In genomic region chr16:17510143-17510542, GRCm38 (mm10) we compare ENCODE assay signal across 12 mouse cellular contexts. TPM values are rescaled to one million over a fixed set of nuclear protein-coding genes. Genes with fewer than 3 reads are reported as not detected.
DNase-seq lines count a peak whose midpoint lies in the region; ATAC-seq and TF ChIP-seq lines count a peak whose summit lies in the region.
"Had no signal": no experiment of that assay in that cellular context is flagged by ENCODE, and none has a peak within 500 bp of the region (broad histone marks: within the 10 kb centered on the region; RNA-seq: fewer than 3 reads in every experiment).

No protein-coding gene starts in this region.

- no peaks in the 10 kb centered on the region for H3K27me3 ChIP-seq in heart, embryonic 14.5 days (ENCODE audit: control insufficient read depth, insufficient read depth, low read length)
- H3K27me3 ChIP-seq in MEL (ENCODE audit: control insufficient read depth in 1 of 2, insufficient read depth in 2 of 2, low read length in 2 of 2) = peaks cover 0 to 2% of the 10 kb centered on the region in 2 experiments; a peak in 2 of 4 replicates
- no peaks in the 10 kb centered on the region for H3K27me3 ChIP-seq in hindbrain, embryonic 11.5 days (ENCODE audit: control insufficient read depth, insufficient read depth, low read length)
- H3K27me3 ChIP-seq in midbrain, embryonic 10.5 days (ENCODE audit: low read depth, poor library complexity, severe bottlenecking) = no peaks in the 10 kb centered on the region

- no peak for ATAC-seq in heart, embryonic 14.5 days (ENCODE audit: insufficient number of reproducible peaks, insufficient read depth, low FRiP score, low read depth)
- ATAC-seq in hindbrain, embryonic 11.5 days (ENCODE audit: low FRiP score) = no peak

- TF ChIP-seq POLR2A in MEL (IDR thresholded peaks at IDR 0.05; ENCODE audit: control insufficient read depth in 1 of 2, insufficient read depth in 1 of 2, low read depth in 1 of 2, low read length in 2 of 2, poor library complexity in 1 of 2) = no peak

- H3K27ac ChIP-seq in heart, embryonic 14.5 days (replicated peaks in 1 of 2; ENCODE audit: control insufficient read depth in 1 of 2, insufficient read depth in 1 of 2, low read depth in 2 of 2, low read length in 2 of 2) = no peak overlapping the region
- H3K27ac ChIP-seq in MEL (ENCODE audit: control insufficient read depth, low read depth, low read length) = no peak overlapping the region
- H3K27ac ChIP-seq in hindbrain, embryonic 11.5 days (ENCODE audit: low read depth, low read length) = no peak overlapping the region
- no peak overlapping the region for H3K27ac ChIP-seq in midbrain, embryonic 10.5 days (replicated peaks)

- peak overlapping the region; percentile 76 for H3K4me2 ChIP-seq in heart, embryonic 14.5 days (ENCODE audit: low read length)
- peak overlapping the region; percentile 67; the same call in 1 of the 2 replicates for H3K4me2 ChIP-seq in hindbrain, embryonic 11.5 days (replicated peaks; ENCODE audit: low read depth, low read length)

- no peak for TF ChIP-seq RAD21 in MEL (IDR thresholded peaks at IDR 0.05; ENCODE audit: low read depth, low read length)

- TF ChIP-seq CTCF in MEL (IDR thresholded peaks at IDR 0.05 in 2 of 3, conservative IDR thresholded peaks at IDR 0.05 in 1 of 3; ENCODE audit: control insufficient read depth in 1 of 3, insufficient read depth in 1 of 3, low read depth in 2 of 3, low read length in 3 of 3, poor library complexity in 1 of 3, severe bottlenecking in 1 of 3) = no peak

- peaks cover 4 to 11% of the 10 kb centered on the region in 2 experiments for H3K4me1 ChIP-seq in heart, embryonic 14.5 days (ENCODE audit: control insufficient read depth in 2 of 2, insufficient read depth in 2 of 2, low read length in 2 of 2)
- H3K4me1 ChIP-seq in MEL (ENCODE audit: control insufficient read depth in 1 of 2, insufficient read depth in 2 of 2, low read length in 2 of 2) = peaks cover 9 to 15% of the 10 kb centered on the region in 2 experiments
- H3K4me1 ChIP-seq in hindbrain, embryonic 11.5 days (replicated peaks; ENCODE audit: control insufficient read depth, insufficient read depth, low read length) = no peaks in the 10 kb centered on the region
- peaks cover 17% of the 10 kb centered on the region for H3K4me1 ChIP-seq in midbrain, embryonic 10.5 days

- DNase-seq in heart, adult 8-10 months (ENCODE audit: low spot score) = no peak
- no peak for DNase-seq in MEL (ENCODE audit: low read depth, low spot score)
- no peak for DNase-seq in hindbrain, embryonic 11.5 days (ENCODE audit: low spot score)
- DNase-seq in midbrain, embryonic 10.5 days (ENCODE audit: low spot score) = no peak
- no peak for DNase-seq in frontal cortex, postnatal 36 days (ENCODE audit: low spot score in 2 of 2)
- DNase-seq in Muller cell, postnatal 12 days (ENCODE audit: inconsistent ontology term) = no peak
- no peak for DNase-seq in layer of hippocampus, adult 8-10 months (ENCODE audit: low spot score in 2 of 2)
- DNase-seq: adrenal gland, postnatal 14 days; heart, postnatal 10 days; lung, postnatal 10 days had no signal

- TF ChIP-seq EP300 in MEL (IDR thresholded peaks at IDR 0.05; ENCODE audit: low read depth in 1 of 2, low read length in 2 of 2) = no peak

- no peak overlapping the region for H3K9ac ChIP-seq in heart, embryonic 14.5 days (ENCODE audit: low read length)
- peak overlapping the region; percentile 5; the same call in 1 of the 2 replicates for H3K9ac ChIP-seq in MEL (ENCODE audit: control insufficient read depth, low read depth, low read length, poor library complexity, severe bottlenecking)
- no peak overlapping the region for H3K9ac ChIP-seq in hindbrain, embryonic 11.5 days (ENCODE audit: low read depth, low read length)

- H3K4me3 ChIP-seq in heart, embryonic 14.5 days (ENCODE audit: control insufficient read depth in 1 of 2, insufficient read depth in 1 of 2, low read depth in 1 of 2, low read length in 2 of 2) = no peak overlapping the region
- H3K4me3 ChIP-seq in MEL (ENCODE audit: control insufficient read depth in 1 of 2, insufficient read depth in 1 of 2, low read depth in 2 of 2, low read length in 2 of 2) = no peak overlapping the region
- H3K4me3 ChIP-seq in hindbrain, embryonic 11.5 days (ENCODE audit: low read depth, low read length) = no peak overlapping the region
- peak overlapping the region; percentile 82 for H3K4me3 ChIP-seq in midbrain, embryonic 10.5 days

- H3K79me2 ChIP-seq in MEL (ENCODE audit: control insufficient read depth, insufficient read depth, low read length, poor library complexity) = peaks cover 8% of the 10 kb centered on the region

- 97% methylated on average over 2 of the region's 2 CpGs for WGBS in heart, embryonic 14.5 days
- 93% methylated on average over 2 of the region's 2 CpGs for WGBS in hindbrain, embryonic 11.5 days
- WGBS in midbrain, embryonic 10.5 days = 96% methylated on average over 2 of the region's 2 CpGs

- peaks cover 34% of the 10 kb centered on the region for H3K36me3 ChIP-seq in heart, embryonic 14.5 days (ENCODE audit: control insufficient read depth, insufficient read depth, low read length)
- peaks cover 2 to 15% of the 10 kb centered on the region in 2 experiments; a peak in 3 of 4 replicates for H3K36me3 ChIP-seq in MEL (ENCODE audit: control insufficient read depth in 1 of 2, insufficient read depth in 2 of 2, low read length in 2 of 2)
- H3K36me3 ChIP-seq in hindbrain, embryonic 11.5 days (ENCODE audit: control insufficient read depth, insufficient read depth, low read length) = no peaks in the 10 kb centered on the region
- peaks cover 43% of the 10 kb centered on the region for H3K36me3 ChIP-seq in midbrain, embryonic 10.5 days

- H3K9me3 ChIP-seq in heart, embryonic 14.5 days (ENCODE audit: control insufficient read depth, low read length) = no peaks in the 10 kb centered on the region
- no peaks in the 10 kb centered on the region for H3K9me3 ChIP-seq in MEL (replicated peaks; ENCODE audit: insufficient read depth, low read length)
- no peaks in the 10 kb centered on the region for H3K9me3 ChIP-seq in hindbrain, embryonic 11.5 days (ENCODE audit: control insufficient read depth, low read length)
- no peaks in the 10 kb centered on the region for H3K9me3 ChIP-seq in midbrain, embryonic 10.5 days (replicated peaks)

TF ChIP-seq in MEL, 35 proteins besides CTCF, POLR2A, EP300 and RAD21 (continues in another document):
- no peak for TF ChIP-seq ZKSCAN1 (IDR thresholded peaks at IDR 0.05; ENCODE audit: low read depth, low read length)

RNA-seq across cellular contexts. Expression of gene Lztr1, which starts 1.7 kb away (rescaled TPM):
- polyA plus RNA-seq in heart, embryonic 14.5 days (2014; fragmentation: Nextera tagmentation; extraction: Ambion mirVana) = 47.8 and 48.6 TPM in 2 replicates
- total RNA-seq in heart, adult 8-10 months (2022) = 10 to 100 TPM; 26.0 to 37.0 (median 29.7) TPM
- 39.5 and 45.1 TPM in 2 replicates for total RNA-seq in MEL (2012; rRNA removed)
- polyA plus RNA-seq in MEL (2012; ENCODE audit: insufficient read depth in 1 of 2, insufficient read length in 2 of 2, low read depth in 1 of 2, low replicate concordance in 2 of 2, missing spikeins in 1 of 2) = 10 to 100 TPM in 1 of 2 experiments, not detected in 1; 83.2 TPM
- 85.3 and 85.8 TPM in 2 replicates for polyA plus RNA-seq in hindbrain, embryonic 11.5 days (2014; fragmentation: Nextera tagmentation; extraction: Ambion mirVana)
- polyA plus RNA-seq in midbrain, embryonic 10.5 days (2016; fragmentation: Nextera tagmentation; extraction: Ambion mirVana) = 87.3 and 101 TPM in 2 replicates
- 100 to 1,000 TPM; 194 to 222 (median 203) TPM for total RNA-seq in layer of hippocampus, adult 8-10 months (2022)

RNA-seq across cellular contexts. Expression of gene Aifm3, which starts 20.7 kb away (rescaled TPM):
- polyA plus RNA-seq in heart, embryonic 14.5 days (2014; fragmentation: Nextera tagmentation; extraction: Ambion mirVana) = 0.89 and 1.6 TPM in 2 replicates
- under 1 TPM in 1 of 4 experiments, not detected in 3; 0.35 TPM for total RNA-seq in heart, adult 8-10 months (2022)
- 0.23 and 0.29 TPM in 2 replicates for total RNA-seq in MEL (2012; rRNA removed)
- under 1 TPM in 1 of 2 experiments, not detected in 1; 0.52 TPM for polyA plus RNA-seq in MEL (2012; ENCODE audit: insufficient read depth in 1 of 2, insufficient read length in 2 of 2, low read depth in 1 of 2, low replicate concordance in 2 of 2, missing spikeins in 1 of 2)
- polyA plus RNA-seq in hindbrain, embryonic 11.5 days (2014; fragmentation: Nextera tagmentation; extraction: Ambion mirVana) = 2.5 and 2.6 TPM in 2 replicates
- polyA plus RNA-seq in midbrain, embryonic 10.5 days (2016; fragmentation: Nextera tagmentation; extraction: Ambion mirVana) = 2.6 and 3.5 TPM in 2 replicates
- total RNA-seq in layer of hippocampus, adult 8-10 months (2022) = 100 to 1,000 TPM in 2 of 4 experiments, 10 to 100 TPM in 2; 92.5 to 137 (median 109) TPM
- total RNA-seq: common myeloid progenitor, adult 5-6 weeks had no signal

RNA-seq across cellular contexts. Expression of gene Thap7, which starts 20.8 kb away (rescaled TPM):
- polyA plus RNA-seq in heart, embryonic 14.5 days (2014; fragmentation: Nextera tagmentation; extraction: Ambion mirVana) = 26.2 and 27.1 TPM in 2 replicates
- 10 to 100 TPM; 16.6 to 18.5 (median 17.6) TPM for total RNA-seq in heart, adult 8-10 months (2022)
- total RNA-seq in MEL (2012; rRNA removed) = 53.6 and 65.5 TPM in 2 replicates
- 10 to 100 TPM in 1 of 2 experiments, not detected in 1; 65.4 TPM for polyA plus RNA-seq in MEL (2012; ENCODE audit: insufficient read depth in 1 of 2, insufficient read length in 2 of 2, low read depth in 1 of 2, low replicate concordance in 2 of 2, missing spikeins in 1 of 2)
- 47.6 and 49.3 TPM in 2 replicates for polyA plus RNA-seq in hindbrain, embryonic 11.5 days (2014; fragmentation: Nextera tagmentation; extraction: Ambion mirVana)
- 52.0 and 56.9 TPM in 2 replicates for polyA plus RNA-seq in midbrain, embryonic 10.5 days (2016; fragmentation: Nextera tagmentation; extraction: Ambion mirVana)
- total RNA-seq in layer of hippocampus, adult 8-10 months (2022) = 10 to 100 TPM; 42.9 to 47.0 (median 45.1) TPM

RNA-seq across cellular contexts. Expression of gene Lrrc74b, which starts 50.9 kb away (rescaled TPM):
- polyA plus RNA-seq in heart, embryonic 14.5 days (2014; fragmentation: Nextera tagmentation; extraction: Ambion mirVana) = 0.20 and 0.22 TPM in 2 replicates
- total RNA-seq in heart, adult 8-10 months (2022) = not detected
- total RNA-seq in MEL (2012; rRNA removed) = 0.12 TPM in 1 of 2 replicates, not detected in the other
- polyA plus RNA-seq in MEL (2012; ENCODE audit: insufficient read depth in 1 of 2, insufficient read length in 2 of 2, low read depth in 1 of 2, low replicate concordance in 2 of 2, missing spikeins in 1 of 2) = under 1 TPM in 1 of 2 experiments, not detected in 1; 0.10 TPM
- polyA plus RNA-seq in hindbrain, embryonic 11.5 days (2014; fragmentation: Nextera tagmentation; extraction: Ambion mirVana) = 0.52 and 1.1 TPM in 2 replicates
- 0.17 and 0.27 TPM in 2 replicates for polyA plus RNA-seq in midbrain, embryonic 10.5 days (2016; fragmentation: Nextera tagmentation; extraction: Ambion mirVana)
- 1 to 10 TPM in 3 of 4 experiments, under 1 TPM in 1; 0.91 to 1.6 (median 1.4) TPM for total RNA-seq in layer of hippocampus, adult 8-10 months (2022)

RNA-seq across cellular contexts. Expression of gene P2rx6, which starts 51.5 kb away (rescaled TPM):
- 0.65 and 0.67 TPM in 2 replicates for polyA plus RNA-seq in heart, embryonic 14.5 days (2014; fragmentation: Nextera tagmentation; extraction: Ambion mirVana)
- 1 to 10 TPM; 1.1 to 2.9 (median 2.0) TPM for total RNA-seq in heart, adult 8-10 months (2022)
- 0.04 TPM in 1 of 2 replicates, not detected in the other for total RNA-seq in MEL (2012; rRNA removed)
- polyA plus RNA-seq in MEL (2012; ENCODE audit: insufficient read depth in 1 of 2, insufficient read length in 2 of 2, low read depth in 1 of 2, low replicate concordance in 2 of 2, missing spikeins in 1 of 2) = under 1 TPM in 1 of 2 experiments, not detected in 1; 0.38 TPM
- polyA plus RNA-seq in hindbrain, embryonic 11.5 days (2014; fragmentation: Nextera tagmentation; extraction: Ambion mirVana) = 0.49 and 0.63 TPM in 2 replicates
- 0.62 and 0.75 TPM in 2 replicates for polyA plus RNA-seq in midbrain, embryonic 10.5 days (2016; fragmentation: Nextera tagmentation; extraction: Ambion mirVana)
- 1 to 10 TPM; 1.2 to 1.9 (median 1.6) TPM for total RNA-seq in layer of hippocampus, adult 8-10 months (2022)
